Mouse (Mus musculus) cerebellum, adult 9-11 months (tissue): ENCODE results near the gene Flnc.
A peak's percentile ranks its signal among the peaks of the same experiment; 100 is the strongest.
"Not testable (repeated sequence)": the region's sequence is repeated elsewhere in the genome, so short reads cannot be mapped to it uniquely, and the experiment has no call there.

Experiments used
- DNase-seq: peaks from one replicate; pipeline ENCODE4 v3.0.0; 2022

The Flnc gene

DNA sequence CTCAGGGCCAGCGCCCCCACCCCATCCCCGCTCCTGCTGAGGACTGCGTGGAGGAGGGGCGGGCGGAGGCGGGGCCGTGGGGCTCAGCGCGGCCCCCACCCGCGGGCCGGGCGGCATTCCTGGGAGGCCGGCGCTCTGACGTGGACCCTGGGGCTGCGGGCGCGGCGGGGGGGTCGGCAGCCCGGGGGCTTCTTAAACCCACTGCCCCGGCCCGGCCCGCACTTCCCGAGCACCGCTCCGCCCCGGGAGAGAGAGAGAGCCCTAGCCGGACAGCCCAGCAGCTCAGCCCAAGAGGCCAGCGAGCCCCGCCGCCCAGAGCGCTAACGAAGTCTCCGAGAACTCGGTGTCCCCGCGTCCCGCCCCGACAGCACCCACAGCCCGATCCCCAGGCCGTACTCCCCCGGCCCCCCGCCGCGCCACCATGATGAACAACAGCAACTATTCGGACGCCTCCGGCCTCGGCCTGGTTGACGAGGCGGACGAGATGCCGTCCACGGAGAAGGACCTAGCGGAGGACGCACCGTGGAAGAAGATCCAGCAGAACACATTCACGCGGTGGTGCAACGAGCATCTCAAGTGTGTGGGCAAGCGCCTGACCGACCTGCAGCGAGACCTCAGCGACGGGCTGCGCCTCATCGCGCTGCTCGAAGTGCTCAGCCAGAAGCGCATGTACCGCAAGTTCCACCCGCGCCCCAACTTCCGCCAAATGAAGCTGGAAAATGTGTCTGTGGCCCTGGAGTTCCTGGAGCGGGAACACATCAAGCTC, at the start of gene Flnc:
Gene Flnc, plus strand, starts transcription at position 219 of the 766 bp plus-strand sequence.
- DNase-seq: no peak

DNA sequence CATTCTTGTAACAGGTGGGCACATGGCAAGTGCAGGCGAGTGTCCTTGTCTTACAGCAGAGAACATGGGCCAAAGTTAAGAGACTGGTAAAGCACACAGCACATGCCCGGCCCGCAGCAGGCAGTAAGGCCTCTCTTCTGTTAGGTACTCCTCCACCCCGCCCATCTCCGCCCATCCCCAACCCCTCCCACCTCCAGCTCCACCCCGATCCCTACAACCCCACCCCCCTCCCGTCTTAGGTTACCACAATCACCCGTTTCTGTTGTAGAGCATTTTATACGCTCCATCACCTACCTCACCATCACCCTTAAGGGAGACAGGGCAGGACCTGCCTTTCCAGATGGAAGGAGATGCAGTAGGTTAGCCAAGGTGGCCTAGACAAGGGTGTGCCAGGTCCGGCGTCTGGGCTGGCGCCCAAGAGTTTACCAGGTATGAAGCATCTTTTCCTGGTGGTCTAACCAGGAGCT, 45.0 kb upstream of the Flnc start, which contains the start of gene Opn1sw:
Gene Opn1sw, minus strand, starts transcription at position 417 of the 467 bp plus-strand sequence.
- DNase-seq: no peak

DNA sequence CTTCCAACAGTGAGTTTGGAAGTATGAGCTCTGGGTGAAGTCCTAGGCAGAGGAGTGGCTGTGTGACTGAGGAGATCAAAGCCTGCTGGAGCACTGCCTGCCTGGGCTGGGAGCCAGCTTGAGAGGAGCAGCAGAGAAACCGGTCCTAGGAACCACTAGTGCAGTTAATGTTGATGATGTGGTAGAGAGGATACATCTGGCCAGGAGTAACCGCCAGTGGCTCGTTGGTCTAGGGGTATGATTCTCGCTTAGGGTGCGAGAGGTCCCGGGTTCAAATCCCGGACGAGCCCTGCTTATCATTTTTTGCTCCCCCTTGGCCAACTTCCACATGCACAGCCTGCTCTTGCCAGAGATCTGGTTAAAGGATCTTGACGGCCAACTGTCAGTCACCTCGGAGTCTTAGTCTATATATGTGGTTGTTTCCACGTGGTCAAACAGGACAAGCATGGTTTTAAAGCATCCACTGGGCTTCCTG, 44.4 kb upstream of the Flnc start:
- DNase-seq: peak; percentile 87

DNA sequence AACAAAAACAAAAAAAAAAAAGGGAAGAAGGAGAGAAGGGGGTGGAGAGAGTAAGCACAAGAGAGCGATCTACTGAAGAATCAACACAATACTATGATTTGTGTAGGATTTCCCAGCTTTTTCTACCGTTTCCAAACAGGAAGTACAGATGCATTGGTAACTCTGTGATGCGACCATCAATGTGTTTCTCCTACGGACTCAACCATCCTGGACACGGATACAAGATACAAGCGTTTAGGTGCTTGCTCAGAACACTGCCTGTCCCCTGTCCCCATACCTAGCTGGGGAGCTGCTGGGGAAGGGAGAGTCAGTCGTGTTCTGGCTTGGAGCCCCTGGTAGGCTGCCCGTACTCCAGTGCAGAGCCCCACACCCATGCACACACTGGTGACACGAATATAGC, 43.6 kb upstream of the Flnc start:
- DNase-seq: no peak

DNA sequence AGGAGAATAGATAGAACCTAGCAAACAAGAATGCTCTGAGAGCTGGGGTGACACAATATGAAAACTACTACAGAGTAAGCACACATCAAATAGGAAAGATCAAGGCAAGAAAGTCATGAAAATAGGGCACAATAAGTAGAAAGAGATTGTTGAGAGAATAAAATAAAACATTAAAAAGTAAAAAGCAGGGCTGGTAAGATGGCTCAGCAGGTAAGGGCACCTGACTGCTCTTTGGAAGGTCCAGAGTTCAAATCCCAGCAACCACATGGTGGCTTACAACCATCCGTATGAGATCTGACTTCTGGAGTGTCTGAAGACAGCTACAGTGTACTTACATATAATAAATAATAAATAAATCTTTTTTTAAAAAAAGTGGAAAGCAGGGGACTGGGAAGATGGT, 42.6 kb upstream of the Flnc start:
- DNase-seq: not testable (repeated sequence)

DNA sequence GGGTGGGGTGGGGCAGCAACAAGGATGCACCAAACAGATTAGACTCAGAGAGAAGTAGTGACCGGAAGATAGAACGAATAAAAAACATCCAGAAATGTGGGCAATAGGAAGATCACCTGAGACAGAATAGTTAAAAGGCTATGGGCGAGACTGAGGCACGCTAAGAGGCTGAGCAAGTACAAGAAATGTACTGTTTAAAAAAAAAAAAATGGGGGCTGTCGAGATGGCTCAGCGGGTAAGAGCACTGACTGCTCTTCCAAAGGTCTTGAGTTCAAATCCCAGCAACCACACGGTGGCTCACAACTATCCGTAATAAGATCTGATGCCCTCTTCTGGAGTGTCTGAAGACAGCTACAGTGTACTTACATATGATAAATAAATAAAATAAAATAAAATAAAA, 41.8 kb upstream of the Flnc start:
- not testable (repeated sequence) for DNase-seq

DNA sequence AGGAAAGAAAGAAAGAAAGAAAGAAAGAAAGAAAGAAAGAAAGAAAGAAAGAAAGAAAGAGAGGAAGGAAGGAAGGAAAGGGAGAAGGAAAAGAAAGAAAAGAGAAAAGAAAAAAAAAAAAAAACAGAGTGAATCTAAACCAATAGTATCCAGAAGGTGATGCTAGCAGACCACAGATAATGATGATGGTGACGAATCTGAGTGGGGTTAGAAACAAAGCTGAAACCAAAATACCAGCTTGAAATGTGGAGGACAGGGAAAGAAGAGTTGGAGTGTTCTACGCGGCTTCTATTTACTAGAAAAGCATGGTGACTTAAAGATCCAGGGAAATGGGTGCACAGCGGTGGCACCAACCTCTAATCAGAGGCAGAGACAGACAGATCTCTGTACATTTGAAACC, 41.3 kb upstream of the Flnc start:
- DNase-seq: no peak

DNA sequence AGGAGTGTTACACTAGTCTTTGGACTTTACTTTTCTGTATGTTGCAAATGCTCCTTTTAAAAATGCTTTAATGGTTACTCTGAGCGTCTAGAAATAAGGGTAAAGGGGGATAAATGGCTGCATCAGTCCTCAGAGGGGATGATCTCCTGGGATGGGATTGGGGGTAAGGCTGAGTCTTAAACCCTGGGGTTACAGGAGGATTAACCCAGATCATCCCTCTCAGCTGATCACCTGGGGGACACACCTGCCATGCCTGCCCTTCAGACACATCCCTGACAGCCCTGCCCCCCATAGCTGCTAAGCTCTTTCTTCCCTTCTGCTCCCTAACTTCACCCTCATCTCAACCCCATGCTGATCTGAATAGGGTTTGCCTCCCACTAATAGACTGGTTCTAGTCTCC, 38.8 kb upstream of the Flnc start:
- DNase-seq: no peak

DNA sequence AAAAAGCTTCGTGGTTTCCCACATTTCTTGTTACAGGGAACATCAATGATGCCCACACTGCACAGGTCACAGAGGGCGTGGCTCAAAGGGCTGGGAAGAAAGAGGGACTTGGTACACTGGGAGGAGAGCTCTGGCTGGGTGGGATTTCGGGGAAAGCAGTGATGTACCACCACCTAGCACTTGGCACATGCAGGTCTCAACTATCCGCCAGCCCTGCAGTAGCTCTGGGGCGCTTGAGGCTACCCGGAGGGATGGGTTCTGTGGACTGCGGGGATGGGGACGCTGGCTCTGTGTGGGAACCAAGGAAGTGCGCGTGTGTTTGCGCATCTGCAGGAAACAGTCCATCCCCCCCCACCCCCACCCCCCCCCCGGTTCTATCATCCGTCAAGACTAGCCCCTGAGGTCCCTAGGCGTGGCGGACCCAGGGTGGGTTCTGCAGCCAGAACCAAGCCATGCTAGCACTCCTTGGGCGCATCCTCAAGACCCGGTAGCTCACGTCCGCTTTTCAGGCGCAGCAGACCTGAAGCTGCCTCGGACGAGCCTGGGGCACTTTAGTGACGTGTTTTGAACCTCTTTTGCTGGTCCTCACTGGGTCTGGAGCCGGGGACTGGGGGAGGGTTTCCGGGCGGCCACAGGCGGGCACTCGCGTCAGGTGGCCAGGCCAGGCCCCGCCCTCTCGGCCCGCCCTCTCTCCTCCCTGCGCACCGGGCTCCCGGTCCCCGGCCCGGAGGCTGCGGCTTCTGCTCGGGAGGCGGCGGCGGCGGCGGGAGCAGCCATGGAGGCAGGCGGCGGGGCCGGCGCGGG, 36.9 kb upstream of the Flnc start, which contains the start of gene Ccdc136:
Gene Ccdc136, plus strand, starts transcription at position 400 of the 804 bp plus-strand sequence.
- DNase-seq: peak; percentile 93

DNA sequence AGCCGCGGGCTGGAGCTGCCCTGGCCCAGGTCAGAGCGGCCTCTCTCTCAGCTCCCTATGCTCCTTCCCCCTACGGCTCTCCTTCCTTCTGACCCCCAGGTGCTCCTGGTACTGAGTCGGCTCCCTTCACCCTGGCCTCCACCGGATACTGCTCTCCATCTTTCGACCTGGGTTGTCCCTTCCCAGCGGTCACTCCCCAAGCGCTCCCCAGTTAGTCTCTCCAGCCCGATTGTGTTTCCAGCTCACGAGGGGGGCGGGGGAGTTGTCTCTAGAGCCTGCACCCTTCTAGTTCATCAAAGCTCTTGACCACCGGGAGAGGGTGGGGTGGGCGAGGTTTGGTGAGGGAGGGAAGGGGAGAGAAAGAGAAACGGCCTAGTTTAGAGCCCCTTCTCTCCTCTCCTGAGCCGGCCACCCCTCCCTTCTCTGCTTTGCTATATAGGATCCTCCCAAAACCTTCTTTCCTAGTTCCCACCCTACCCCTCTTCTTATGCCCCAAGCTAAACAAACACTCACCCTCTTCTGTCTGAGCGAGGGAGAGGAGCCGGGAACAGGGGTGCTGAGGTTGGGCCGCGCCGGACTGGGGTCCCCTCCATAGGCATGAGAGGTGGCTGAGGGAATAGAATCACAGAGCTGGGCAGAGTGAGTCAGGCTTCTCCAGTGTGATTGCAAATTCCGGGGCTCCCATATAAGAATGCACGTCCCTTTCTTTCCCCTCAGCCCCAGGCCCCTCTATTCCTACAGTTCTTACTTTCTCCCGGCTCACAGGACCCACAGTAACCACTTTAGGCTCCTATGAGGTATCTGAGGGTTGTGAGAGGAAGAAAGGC, 36.1 kb upstream of the Flnc start:
- DNase-seq: no peak

DNA sequence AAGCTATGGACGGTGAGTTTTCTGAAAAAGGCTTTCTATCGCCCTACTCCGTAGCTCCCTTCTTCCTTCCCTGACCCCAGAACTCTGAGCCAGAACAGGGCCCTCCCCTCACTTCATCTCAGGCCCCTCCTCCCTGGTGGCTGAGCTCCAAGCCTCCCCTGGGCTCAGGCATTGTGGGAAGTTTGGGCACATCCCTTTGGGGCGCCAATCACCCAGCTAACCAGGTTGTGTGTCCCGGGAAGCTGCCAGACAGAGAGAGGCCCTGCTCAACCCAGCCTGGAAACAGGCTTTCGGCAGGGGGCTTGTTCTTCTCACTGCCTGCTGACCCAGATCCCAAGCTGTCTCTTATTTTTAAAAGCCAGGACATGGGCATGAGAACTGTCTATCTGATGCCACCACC, 35.5 kb upstream of the Flnc start:
- peak; percentile 85 for DNase-seq

DNA sequence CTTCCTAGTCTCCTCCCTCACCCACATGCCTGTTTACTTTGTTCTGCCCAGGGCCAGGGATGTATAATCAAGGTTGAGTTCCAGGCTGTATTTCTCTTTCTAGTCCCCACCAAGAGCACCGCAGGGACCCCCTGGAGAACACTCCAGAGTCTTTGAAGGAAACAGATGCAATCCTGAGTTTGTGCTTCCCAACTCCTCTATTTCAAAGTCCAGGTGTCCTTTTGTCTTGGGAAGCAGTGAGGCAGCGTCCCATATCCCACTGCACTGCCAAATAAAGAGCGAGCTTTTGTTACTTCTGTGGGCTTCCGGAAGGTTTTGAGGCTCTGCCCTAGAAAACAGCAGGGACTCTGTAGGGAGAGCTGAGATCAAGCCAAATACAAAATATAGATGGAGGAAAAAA, 33.2 kb upstream of the Flnc start:
- DNase-seq: no peak

DNA sequence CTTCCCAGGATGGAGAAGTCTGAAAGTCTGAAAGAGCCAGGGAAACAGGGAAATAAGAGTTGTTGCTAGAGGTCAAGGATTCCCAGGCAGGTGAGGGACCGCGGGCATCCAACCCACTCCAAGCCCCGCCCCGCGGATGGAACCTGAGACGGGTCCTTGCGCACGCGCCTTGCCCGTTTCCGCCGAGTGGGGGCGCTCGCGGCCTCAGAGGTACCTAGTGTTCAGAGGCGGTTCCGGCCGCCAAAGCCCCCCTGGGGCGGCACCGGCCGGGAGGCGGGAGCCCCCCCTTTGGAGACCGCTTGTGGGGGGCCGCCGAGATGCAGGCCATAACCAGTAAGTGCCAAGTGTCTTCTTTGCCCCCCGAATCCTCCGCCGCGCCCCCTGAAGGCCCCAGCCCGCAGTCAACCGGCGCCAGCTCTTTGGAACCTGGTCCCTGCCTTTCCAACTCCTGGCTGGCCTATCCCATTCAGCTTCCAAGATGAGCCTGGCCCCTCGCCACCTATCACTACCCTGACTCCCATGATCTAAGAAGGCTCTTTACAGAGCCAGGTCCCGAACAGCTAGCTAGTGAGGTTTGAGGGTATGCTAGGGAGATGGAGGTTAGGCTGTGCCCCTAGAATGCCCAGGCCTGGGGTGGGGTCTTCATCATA, 30.2 kb upstream of the Flnc start:
- peak; percentile 47 for DNase-seq

DNA sequence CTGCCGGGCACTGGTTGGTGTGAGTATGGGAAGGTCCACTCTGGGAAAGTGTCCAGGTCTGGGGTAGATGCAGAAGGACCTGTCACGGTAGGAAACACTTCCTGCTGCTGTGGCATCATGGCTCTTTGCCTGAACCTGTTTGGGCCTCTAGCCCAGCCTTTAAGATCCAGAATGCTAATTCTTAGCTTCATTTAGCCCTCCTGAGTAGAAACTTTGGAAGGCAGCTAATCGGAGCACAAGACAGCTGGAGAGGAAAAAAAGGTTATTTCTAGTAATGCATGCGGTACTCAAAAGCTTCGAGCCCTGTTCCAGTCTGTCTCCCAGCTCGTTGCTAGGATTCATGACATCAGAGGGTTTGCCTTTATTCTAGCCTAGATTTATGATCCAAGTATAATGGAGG, 26.6 kb upstream of the Flnc start:
- DNase-seq: peak; percentile 37

DNA sequence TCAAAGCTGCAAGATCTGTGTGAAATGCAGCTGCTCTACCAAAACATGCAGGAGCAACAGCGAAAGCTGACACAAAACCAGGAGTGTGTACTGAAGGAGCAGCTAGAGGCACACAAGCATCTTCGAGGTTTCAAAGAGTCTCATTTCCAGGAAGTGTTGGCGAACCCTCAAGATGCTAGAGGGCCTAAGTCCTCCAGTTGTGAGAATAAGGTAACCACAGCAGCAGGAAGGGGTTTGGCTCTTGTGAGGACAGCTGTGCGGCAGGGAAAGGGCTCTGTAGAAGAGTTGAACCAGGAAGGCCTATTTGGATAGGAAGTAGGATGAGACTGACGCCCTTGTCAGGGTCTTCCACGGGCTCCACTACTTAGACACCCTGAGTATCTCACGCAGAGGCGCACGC, 17.6 kb upstream of the Flnc start:
- no peak for DNase-seq

DNA sequence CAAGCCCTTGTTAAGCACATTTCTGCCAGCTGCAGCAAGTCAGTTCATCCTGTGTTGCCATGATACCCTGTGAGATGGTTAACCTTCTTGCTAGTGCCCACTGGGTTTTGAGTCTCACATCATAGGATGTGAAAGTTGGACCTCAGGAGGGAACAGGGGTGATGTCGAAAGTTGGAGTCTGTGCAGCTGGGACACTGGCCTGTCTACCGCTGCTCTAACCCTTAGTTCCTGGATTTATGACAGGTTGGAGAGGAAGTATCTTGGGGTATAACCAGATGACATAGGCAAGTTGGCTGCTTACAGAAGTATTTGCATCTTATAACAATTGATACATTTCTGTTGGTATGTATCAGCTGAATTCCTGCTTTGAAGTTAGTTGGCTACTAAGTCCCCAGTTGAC, 12.5 kb upstream of the Flnc start:
- no peak for DNase-seq

DNA sequence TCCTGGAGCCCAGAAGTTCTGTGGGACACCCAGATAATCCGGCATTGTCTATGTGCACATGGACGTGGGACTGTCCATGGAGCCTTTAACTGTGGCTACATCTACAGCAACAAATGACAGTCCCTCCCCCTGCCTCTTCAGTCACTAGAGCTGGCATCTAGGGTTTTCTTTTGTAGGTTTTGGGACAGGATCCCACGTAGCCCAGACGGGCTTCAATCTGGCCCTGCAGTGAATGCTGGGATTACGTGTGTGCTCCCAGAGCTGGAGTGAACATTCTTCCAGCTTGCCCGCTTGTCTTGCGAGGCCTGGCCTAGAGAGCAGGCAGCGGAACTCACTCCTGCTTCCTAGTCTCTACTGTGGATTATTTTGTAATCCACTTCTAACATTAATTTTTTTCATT, 7.9 kb upstream of the Flnc start:
- no peak for DNase-seq

DNA sequence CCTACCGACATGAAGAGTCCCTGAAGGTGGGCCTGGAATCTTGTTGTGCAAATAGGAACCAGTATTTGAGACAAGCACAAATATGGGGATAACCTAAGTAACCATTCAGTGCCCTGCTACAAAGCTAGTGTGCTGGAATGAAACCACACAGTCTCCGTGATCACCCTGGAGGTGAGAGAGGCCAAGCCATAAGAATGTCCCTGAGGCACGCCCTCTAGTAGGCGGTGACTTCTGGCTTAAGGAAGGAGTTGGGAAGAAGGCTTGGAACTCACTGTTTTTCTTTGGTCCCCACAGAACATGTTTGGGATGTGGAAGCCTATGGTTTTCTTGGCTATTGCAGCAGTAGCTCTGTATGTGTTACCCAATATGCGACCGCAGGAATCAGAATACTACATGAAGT, 6.7 kb upstream of the Flnc start:
- no peak for DNase-seq

DNA sequence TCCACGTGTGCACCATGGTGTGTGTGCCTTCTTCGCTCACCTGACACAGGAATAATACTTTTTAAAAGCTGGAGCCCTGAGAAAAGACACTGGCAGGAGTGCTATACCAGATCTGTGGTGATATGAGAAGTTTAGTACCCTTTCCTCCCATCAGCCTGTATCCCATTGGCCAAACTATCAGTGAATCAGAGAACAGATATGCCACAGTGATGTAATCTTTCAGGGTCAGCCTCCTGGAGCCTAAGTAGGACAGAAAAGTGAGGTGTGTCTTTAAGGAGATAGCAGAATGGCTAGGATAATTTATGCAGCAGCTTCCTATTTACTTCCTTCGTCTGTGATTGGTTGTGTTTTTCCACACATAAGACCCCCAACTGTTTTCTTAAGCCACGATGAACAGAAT, 4.9 kb upstream of the Flnc start:
- DNase-seq: no peak

DNA sequence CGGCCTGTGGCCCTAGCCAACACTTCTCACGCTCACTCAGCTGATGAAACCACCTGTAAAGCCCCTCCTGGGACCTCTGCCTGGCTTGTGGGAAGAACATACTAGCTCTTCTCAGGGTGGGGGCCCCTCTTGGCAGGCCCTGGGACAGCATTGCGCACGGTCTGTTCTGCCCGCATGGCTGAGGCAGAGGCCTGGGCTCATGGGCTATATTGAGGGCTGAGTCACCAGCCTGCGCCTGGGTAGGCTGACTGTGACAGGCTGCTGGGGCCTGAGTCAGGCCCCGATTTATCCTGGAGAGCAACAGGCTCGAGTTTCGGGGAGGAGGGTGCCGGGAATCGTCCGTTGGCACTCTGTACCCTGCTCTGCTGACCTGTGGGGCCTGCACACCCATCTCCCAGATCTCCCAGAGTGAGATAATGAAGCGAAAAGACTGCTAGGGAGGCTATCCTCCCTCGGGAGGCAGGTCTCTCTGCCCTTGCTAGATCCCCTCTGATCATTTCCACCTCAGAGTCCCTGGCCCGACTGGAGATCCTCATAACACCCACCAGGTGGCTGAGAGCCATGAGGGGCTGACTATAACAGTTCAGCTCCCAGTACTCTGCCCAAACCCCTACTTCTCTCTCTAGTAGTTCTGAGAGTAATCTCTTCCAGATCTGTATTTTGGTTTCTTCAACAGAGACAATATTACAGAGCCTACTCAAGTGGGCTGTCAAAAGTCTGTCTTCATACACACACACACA, 2.2 kb upstream of the Flnc start:
- no peak for DNase-seq

DNA sequence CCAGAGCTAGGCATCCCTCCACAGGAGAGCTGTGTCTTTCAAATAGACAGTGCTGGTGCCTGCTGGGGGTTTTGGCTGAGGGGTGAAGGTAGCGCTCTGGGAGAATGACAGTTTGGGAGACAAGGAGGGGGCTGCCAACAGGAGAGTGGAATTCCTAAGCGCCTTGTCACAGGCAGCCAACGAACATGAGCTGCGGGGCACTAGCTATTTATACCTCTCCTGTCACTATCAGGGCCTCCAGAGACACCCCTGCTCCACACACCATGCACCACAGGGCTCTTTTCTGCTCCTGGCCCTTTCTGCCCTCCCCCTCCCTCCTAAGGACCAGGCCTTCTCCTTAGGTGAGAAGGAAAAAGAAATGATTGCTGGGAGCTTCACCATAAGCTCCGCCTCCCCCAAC, 1.6 kb upstream of the Flnc start:
- DNase-seq: no peak

DNA sequence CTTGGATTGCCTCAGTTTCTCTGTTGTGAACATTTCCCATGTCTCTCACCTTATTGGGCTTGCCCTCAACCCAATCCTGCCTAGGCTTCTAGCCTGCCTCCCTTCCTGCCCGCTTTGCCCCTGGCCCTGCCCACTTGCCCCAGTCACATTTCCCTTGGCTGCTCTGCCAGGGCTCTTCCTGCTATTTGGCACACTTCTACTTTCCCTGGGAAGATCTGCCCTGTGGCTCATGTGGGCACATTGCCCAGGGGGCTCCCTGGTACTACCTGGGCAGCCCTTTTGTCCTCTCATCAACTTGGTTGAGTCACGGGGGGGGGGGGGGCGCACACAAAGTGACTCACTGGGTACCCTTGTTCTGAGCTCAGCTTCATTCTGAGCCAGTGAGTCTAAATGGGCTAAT, 900 bp upstream of the Flnc start:
- no peak for DNase-seq
